Comparison of ENCODE assay signal across 15 mouse cellular contexts in the genomic region with DNA sequence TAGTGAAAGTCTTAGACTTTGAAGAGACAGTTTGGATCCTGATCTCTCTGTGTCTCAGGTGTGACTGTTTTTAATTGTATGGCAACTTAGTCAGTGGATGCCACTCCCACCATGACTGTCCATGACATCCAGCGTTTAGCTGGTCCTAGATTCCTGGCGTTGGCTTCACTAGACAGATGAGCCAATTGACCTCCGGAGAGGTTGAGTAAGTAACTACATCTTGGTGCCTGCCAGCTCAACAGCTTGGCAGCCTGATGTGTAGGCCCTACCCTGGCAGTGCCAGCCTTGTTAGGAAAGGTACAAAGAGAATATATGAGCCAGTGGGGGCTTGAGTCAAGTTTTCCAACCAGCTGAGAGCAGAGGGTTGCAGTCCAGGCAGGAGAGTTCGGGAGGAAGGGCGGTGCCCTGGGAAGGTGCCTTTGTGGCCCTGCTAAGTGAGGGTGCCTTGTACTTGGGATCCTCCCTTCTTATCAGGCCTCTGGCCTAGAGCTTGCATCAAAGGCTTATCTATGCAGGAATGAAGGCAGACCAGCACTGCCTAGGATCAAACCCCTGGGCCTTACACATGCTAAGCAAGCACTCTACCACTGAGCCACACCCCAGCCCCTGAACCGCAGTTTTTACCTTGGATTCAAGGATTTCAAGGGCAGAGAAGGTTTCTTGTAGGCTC. TPM values are rescaled to one million over a fixed set of nuclear protein-coding genes. Genes with fewer than 3 reads are reported as not detected.
DNase-seq lines count a peak whose midpoint lies in the region; ATAC-seq and TF ChIP-seq lines count a peak whose summit lies in the region.
"Had no signal": no experiment of that assay in that cellular context is flagged by ENCODE, and none has a peak within 500 bp of the region (broad histone marks: within the 10 kb centered on the region; RNA-seq: fewer than 3 reads in every experiment).

No protein-coding gene starts in this region.

- H3K36me3 ChIP-seq in ES-E14 (ENCODE audit: control insufficient read depth, insufficient read depth, low read length, poor library complexity, severe bottlenecking): no peaks in the 10 kb centered on the region
- H3K36me3 ChIP-seq: G1E; hindbrain, embryonic 10.5 days; limb, embryonic 13.5 days had no signal

- peak overlapping the region; percentile 6 for H3K9ac ChIP-seq in ES-E14 (ENCODE audit: insufficient read depth, low read depth, low read length, poor library complexity, severe bottlenecking)
- H3K9ac ChIP-seq: limb, embryonic 13.5 days had no signal

- no peaks in the 10 kb centered on the region for H3K9me3 ChIP-seq in ES-E14 (ENCODE audit: control insufficient read depth, insufficient read depth, low read depth, low read length)
- H3K9me3 ChIP-seq: G1E; hindbrain, embryonic 10.5 days; limb, embryonic 13.5 days; megakaryocyte, embryonic 14.5 days had no signal

- peaks cover 9 to 62% of the 10 kb centered on the region in 2 experiments; a peak in 3 of 4 replicates for H3K4me1 ChIP-seq in ES-E14 (ENCODE audit: control insufficient read depth in 2 of 2, insufficient read depth in 2 of 2, low read length in 2 of 2, poor library complexity in 1 of 2)
- H3K4me1 ChIP-seq: megakaryocyte, embryonic 14.5 days had no signal

- peak; percentile 60 for ATAC-seq in megakaryocyte progenitor cell, adult 5-6 weeks (replicated peaks; ENCODE audit: poor library complexity)

- peak; percentile 17 for DNase-seq in adrenal gland, adult 8-10 months
- DNase-seq in adrenal gland, postnatal 4 days (ENCODE audit: low spot score in 2 of 2): no peak
- DNase-seq in ES-E14 (ENCODE audit: low read depth, low spot score): peak; percentile 82
- DNase-seq in gonadal fat pad, adult 2 months (ENCODE audit: low read depth): peak; percentile 52
- no peak for DNase-seq in urinary bladder, postnatal 25 days (ENCODE audit: low spot score)
- DNase-seq in thymus, postnatal 0 days (ENCODE audit: low spot score): no peak
- no peak for DNase-seq in gastrocnemius, postnatal 10 days
- DNase-seq: kidney, adult 11 months; kidney, postnatal 4 days; right cerebral cortex, postnatal 25 days had no signal

- peak overlapping the region; percentile 18; a peak in 2 of 4 replicates for H3K4me3 ChIP-seq in ES-E14 (ENCODE audit: insufficient read depth in 1 of 2, low read depth in 1 of 2, low read length in 2 of 2, poor library complexity in 1 of 2, severe bottlenecking in 1 of 2)
- H3K4me3 ChIP-seq: hindbrain, embryonic 10.5 days; limb, embryonic 13.5 days; megakaryocyte, embryonic 14.5 days had no signal

- in situ Hi-C loops in ES-E14 (cut with MboI; ENCODE audit: low sequenced_read_pairs in 2 of 2, unreplicated experiment in 2 of 2): no loop called here

- H3K27ac ChIP-seq in ES-E14 (ENCODE audit: insufficient read depth, low read depth, low read length, poor library complexity, severe bottlenecking): peak overlapping the region; percentile 93
- H3K27ac ChIP-seq: hindbrain, embryonic 10.5 days; limb, embryonic 13.5 days had no signal

TF ChIP-seq in ES-E14, 5 proteins besides CTCF, POLR2A, EP300 and RAD21:
- TF ChIP-seq MAFK (IDR thresholded peaks at IDR 0.05; ENCODE audit: insufficient read depth, low read depth, low read length) (no peak), CHD2 (IDR thresholded peaks at IDR 0.05; ENCODE audit: low read depth, low read length) (peak; percentile 61)
TF ChIP-seq in ES-E14: peak in this region for 1.

RNA-seq across cellular contexts. Expression of a gene that starts 11.8 kb away (rescaled TPM):
- 10 to 100 TPM; 10.7 to 18.4 (median 14.7) TPM for total RNA-seq in adrenal gland, adult 8-10 months (2022)
- 10 to 100 TPM; 15.9 to 18.9 TPM for total RNA-seq in adrenal gland, postnatal 4 days (2021)
- total RNA-seq in ES-E14 (2012; rRNA removed): 62.6 and 106 TPM in 2 replicates
- polyA plus RNA-seq in gonadal fat pad, adult 2 months (2012; rRNA removed): 14.0 and 16.9 TPM in 2 replicates
- total RNA-seq in megakaryocyte progenitor cell, adult 5-6 weeks (2015): not detected in 2 replicates
- total RNA-seq in megakaryocyte progenitor cell, adult 5-6 weeks (2017): not detected in 2 replicates
- 0.93 and 1.2 TPM in 2 replicates for polyA plus RNA-seq in thymus, postnatal 0 days (2015; fragmentation: Nextera tagmentation; extraction: Ambion mirVana)
- 10 to 100 TPM; 41.3 to 57.6 TPM for total RNA-seq in gastrocnemius, postnatal 10 days (2021)
- polyA plus RNA-seq: G1E had no signal

Comparison
In these comparisons a context has a peak if more than half of its experiments do, and no peak if none do; other contexts are left out.
1. DNase-seq: peak in adrenal gland, adult 8-10 months (single experiment), ES-E14 (single experiment) and gonadal fat pad, adult 2 months (single experiment); none in adrenal gland, postnatal 4 days (0 of 2), urinary bladder, postnatal 25 days (single experiment), thymus, postnatal 0 days (single experiment) and gastrocnemius, postnatal 10 days (single experiment).
2. RNA of a gene that starts 11.8 kb away (total RNA-seq): 62.6 to 106 TPM in ES-E14, 41.3 to 57.6 TPM in gastrocnemius, postnatal 10 days, 15.9 to 18.9 TPM in adrenal gland, postnatal 4 days and 10.7 to 18.4 TPM in adrenal gland, adult 8-10 months; not detected in megakaryocyte progenitor cell, adult 5-6 weeks; every median in the first group is over 10 times any median in the second.